Mouse (Mus musculus) liver, embryonic 16.5 days (tissue): Measurements from ENCODE around the gene Fstl4. TPM values are rescaled to one million over a fixed set of nuclear protein-coding genes. Genes with fewer than 3 reads are reported as not detected.

Source experiments
- ATAC-seq: fragments of 200-750 bp; cut with Nextera tagmentation; 2 replicates; pipeline ENCODE4 v1.8.0; 2017; ENCODE audit warnings: low read depth, mild to moderate bottlenecking, moderate number of reproducible peaks, moderate library complexity
- H3K27ac ChIP-seq: fragments of 300-500 bp; sonication (generic); 2 replicates; pipeline ENCODE4 v1.5.1; 2014; ENCODE audit warnings: mild to moderate bottlenecking, low read length
- H3K27me3 ChIP-seq: fragments of 300-500 bp; sonication (generic); 2 replicates; pipeline ENCODE4 v1.6.1; 2014; ENCODE audit warnings: low read depth, low read length, mixed read lengths; ENCODE audit not compliant: control insufficient read depth, insufficient read depth
- H3K36me3 ChIP-seq: fragments of 300-500 bp; sonication (generic); 2 replicates; pipeline ENCODE4 v1.6.1; 2014; ENCODE audit warnings: mild to moderate bottlenecking; ENCODE audit not compliant: control insufficient read depth, insufficient read depth
- H3K4me1 ChIP-seq: fragments of 300-500 bp; sonication (generic); 2 replicates; pipeline ENCODE4 v1.6.1; 2014; ENCODE audit warnings: low read depth, low read length, mixed read lengths; ENCODE audit not compliant: control insufficient read depth
- H3K4me2 ChIP-seq: fragments of 300-500 bp; sonication (generic); 2 replicates; pipeline ENCODE4 v1.6.1; 2014; ENCODE audit warnings: low read depth, low read length, mixed read lengths
- H3K4me3 ChIP-seq: fragments of 300-500 bp; sonication (generic); 2 replicates; pipeline ENCODE4 v1.5.1; 2014; ENCODE audit warnings: low read depth, mild to moderate bottlenecking, low read length
- H3K9ac ChIP-seq: fragments of 300-500 bp; sonication (generic); 2 replicates; pipeline ENCODE4 v1.6.1; 2014; ENCODE audit warnings: low read depth, low read length
- H3K9me3 ChIP-seq: fragments of 300-500 bp; sonication (generic); replicated peaks from 2 replicates; pipeline ENCODE4 v1.6.1; 2016; ENCODE audit warnings: low read length; ENCODE audit not compliant: control insufficient read depth
- whole genome bisulfite sequencing: fragments of 180-500 bp; shearing (Covaris S2); extraction: QIAGEN DNeasy Blood & Tissue Kit; methylation state at CpG from one replicate; pipeline ENCODE4 v1.1.7; 2014; ENCODE audit not compliant: insufficient replicate concordance; 5-methylcytosine and 5-hydroxymethylcytosine counted together
- polyA plus RNA-seq: library from polyadenylated mRNA; unstranded; fragments of >200 nt; fragmentation: Nextera tagmentation; extraction: Ambion mirVana; gene quantifications from 2 replicates; pipeline ENCODE4 v1.2.1, GENCODE M21; 2015

Gene Fstl4
- polyA plus RNA-seq, 1 experiment from 2014 or later = 0.08 TPM

DNA sequence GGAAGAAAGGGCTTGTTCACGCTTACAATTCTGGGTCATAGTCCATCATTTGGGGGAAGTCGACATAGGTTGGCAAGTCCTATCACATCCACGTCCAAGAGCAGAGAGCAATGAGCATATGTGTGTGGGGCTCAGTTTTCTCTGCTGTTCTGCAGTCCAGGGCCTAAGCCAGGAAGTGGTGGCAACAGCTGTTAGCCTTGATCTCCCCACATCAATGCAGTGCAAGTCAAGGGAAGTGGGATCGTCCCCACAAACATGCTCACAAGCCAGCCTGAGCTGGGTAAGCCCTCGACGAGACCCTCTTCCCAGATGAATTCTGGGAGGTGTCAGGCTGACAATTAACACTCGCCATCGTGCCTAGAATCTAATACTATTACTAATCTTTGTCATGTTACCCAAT lies 222.6 kb downstream of the Fstl4 start:
- ATAC-seq = no peak
- Histone ChIP-seq H3K9me3 (no peaks in the 10 kb centered on the region), H3K4me1 (no peaks in the 10 kb centered on the region), H3K36me3 (no peaks in the 10 kb centered on the region), H3K9ac (no peak overlapping the region), H3K27ac (no peak overlapping the region), H3K4me2 (no peak overlapping the region), H3K27me3 (no peaks in the 10 kb centered on the region), H3K4me3 (no peak overlapping the region)
- 32% methylated on average over 8 of the region's 8 CpGs for WGBS

DNA sequence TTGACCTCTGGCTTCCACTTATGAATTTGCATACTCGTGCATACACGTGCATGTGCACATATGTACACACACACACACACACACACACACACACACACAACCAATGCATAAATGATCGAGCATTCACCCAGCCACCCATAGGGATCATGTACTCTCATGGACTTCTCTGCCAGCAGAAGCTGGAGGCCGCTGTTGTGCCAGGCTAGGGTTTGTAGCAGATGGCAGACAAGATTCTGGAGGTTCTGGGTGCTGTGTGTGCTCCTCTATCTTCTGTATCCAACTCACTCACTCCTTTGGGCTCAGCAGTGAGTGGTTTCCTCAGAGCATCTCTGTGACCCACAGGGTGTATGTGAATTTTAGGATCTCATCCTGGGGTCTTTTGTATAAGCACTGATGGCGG lies 230.3 kb downstream of the Fstl4 start:
- 67% methylated on average over 5 of the region's 5 CpGs for WGBS
- no peak overlapping the region for H3K4me3 ChIP-seq
- H3K9me3 ChIP-seq = no peaks in the 10 kb centered on the region
- H3K27me3 ChIP-seq = no peaks in the 10 kb centered on the region
- no peaks in the 10 kb centered on the region for H3K4me1 ChIP-seq
- H3K4me2 ChIP-seq = no peak overlapping the region
- ATAC-seq = no peak
- H3K36me3 ChIP-seq = no peaks in the 10 kb centered on the region
- no peak overlapping the region for H3K27ac ChIP-seq
- no peak overlapping the region for H3K9ac ChIP-seq

DNA sequence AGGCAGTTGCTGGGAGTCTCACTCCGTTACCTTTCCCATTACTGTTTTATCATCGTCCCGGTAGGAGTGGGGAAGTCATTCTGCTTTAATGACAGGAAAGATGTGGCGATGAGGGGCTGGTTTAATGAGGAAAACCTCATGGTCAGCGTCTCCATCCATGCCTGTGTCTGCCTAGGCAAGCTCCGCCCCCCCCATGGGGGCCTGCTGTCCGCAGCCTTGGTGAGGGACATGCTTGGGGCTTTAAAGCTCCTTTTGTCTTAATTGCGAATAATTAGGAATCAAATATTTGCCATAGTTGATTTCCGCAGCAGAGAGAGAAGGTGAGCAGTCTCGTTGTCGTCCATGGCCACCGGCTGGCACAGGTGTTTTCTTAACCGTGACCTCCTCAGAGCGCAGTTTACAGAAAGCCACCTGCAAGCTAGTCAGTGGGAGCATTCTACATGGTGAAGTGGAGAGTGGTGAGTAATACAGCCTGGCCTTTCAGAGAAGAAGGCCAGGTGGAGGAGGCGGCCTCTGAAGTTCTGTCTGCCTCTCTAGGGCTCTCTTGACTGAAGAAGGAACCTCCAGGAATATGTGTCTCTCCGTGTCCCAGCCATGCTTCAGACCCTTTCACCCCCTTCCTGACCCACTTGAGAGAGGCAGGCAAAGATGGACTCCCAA lies 232.1 kb downstream of the Fstl4 start:
- no peak for ATAC-seq
- Histone ChIP-seq H3K9me3 (no peaks in the 10 kb centered on the region), H3K4me1 (no peaks in the 10 kb centered on the region), H3K4me3 (no peak overlapping the region), H3K36me3 (no peaks in the 10 kb centered on the region), H3K27me3 (no peaks in the 10 kb centered on the region), H3K27ac (no peak overlapping the region), H3K4me2 (no peak overlapping the region), H3K9ac (no peak overlapping the region)
- WGBS = 67% methylated on average over 16 of the region's 16 CpGs

- Histone ChIP-seq H3K27me3 (no peaks in the 10 kb centered on the region), H3K4me1 (no peaks in the 10 kb centered on the region), H3K4me2 (no peak overlapping the region), H3K4me3 (no peak overlapping the region), H3K27ac (no peak overlapping the region), H3K9me3 (no peaks in the 10 kb centered on the region), H3K9ac (no peak overlapping the region), H3K36me3 (no peaks in the 10 kb centered on the region)
- 26% methylated on average over 4 of the region's 4 CpGs for WGBS
- no peak for ATAC-seq
Measured at GRCm38 (mm10) chr11:52997421-52997820, 233.0 kb downstream of the Fstl4 start.

DNA sequence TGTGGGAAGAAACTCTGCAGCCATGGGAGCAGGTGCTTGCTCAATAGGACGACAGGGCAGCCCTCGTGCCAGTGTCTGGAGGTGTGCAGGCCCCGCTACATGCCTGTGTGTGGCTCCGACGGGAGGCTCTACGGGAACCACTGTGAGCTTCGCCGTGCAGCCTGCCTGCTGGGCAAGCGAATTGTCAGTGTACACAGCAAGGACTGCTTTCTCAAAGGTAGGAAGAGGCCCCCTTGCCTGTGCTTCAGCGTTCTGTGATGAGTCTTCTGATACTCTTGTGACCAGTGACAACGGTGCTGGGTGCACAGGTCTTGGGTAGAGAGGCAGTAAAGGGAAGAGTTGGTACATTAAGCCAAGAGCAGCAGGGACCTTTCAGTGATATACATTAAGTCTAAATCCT lies 235.8 kb downstream of the Fstl4 start:
- no peaks in the 10 kb centered on the region for H3K4me1 ChIP-seq
- no peaks in the 10 kb centered on the region for H3K9me3 ChIP-seq
- H3K4me3 ChIP-seq = no peak overlapping the region
- H3K36me3 ChIP-seq = no peaks in the 10 kb centered on the region
- H3K9ac ChIP-seq = no peak overlapping the region
- no peak overlapping the region for H3K27ac ChIP-seq
- no peak overlapping the region for H3K4me2 ChIP-seq
- WGBS = 68% methylated on average over 11 of the region's 11 CpGs
- H3K27me3 ChIP-seq = no peaks in the 10 kb centered on the region
- no peak for ATAC-seq

DNA sequence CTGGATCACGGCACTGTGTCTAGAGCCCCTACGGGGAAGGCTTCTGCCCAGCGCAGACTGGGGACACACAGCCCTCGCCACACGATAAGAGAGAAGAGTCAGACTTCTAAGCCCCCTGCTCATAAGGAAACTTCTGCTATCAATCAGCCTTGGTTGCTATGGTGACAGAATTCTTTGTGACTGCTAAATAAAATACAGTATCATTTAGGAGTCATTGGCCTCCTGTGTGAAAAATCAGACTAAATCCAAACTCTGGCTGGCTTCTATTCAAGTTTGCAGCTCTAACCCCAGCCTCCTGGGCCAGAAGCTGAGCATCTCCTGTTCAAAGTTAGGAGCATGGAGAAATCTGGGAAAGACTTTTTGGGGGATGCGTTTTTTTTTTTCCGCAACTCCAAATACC lies 238.9 kb downstream of the Fstl4 start:
- ATAC-seq = no peak
- Histone ChIP-seq H3K36me3 (no peaks in the 10 kb centered on the region), H3K4me1 (no peaks in the 10 kb centered on the region), H3K4me3 (no peak overlapping the region), H3K27ac (no peak overlapping the region), H3K27me3 (no peaks in the 10 kb centered on the region), H3K4me2 (no peak overlapping the region), H3K9ac (no peak overlapping the region), H3K9me3 (no peaks in the 10 kb centered on the region)
- 71% methylated on average over 7 of the region's 7 CpGs for WGBS

DNA sequence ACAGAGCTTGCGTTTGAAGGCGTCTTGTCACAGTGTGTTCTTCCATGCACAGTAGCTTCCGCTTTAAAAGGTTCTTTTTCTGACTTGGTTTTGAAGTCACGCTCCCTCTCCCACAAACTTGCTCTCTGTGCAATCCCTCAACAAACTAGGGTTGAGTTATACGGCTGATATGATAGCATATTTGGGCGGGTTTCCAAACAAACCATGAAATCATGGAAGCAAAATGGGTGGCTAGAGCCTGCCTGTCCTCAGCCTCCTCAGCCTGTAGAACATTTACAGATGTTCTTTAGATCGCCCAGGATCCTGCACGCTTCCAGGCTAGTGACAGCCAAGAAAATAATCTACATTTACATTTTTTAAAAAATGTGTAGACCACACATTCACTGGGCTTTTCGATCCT lies 239.4 kb downstream of the Fstl4 start:
- H3K9ac ChIP-seq = no peak overlapping the region
- H3K36me3 ChIP-seq = no peaks in the 10 kb centered on the region
- no peak overlapping the region for H3K27ac ChIP-seq
- no peak overlapping the region for H3K4me2 ChIP-seq
- WGBS = 67% methylated on average over 9 of the region's 9 CpGs
- H3K9me3 ChIP-seq = no peaks in the 10 kb centered on the region
- no peaks in the 10 kb centered on the region for H3K27me3 ChIP-seq
- no peak for ATAC-seq
- no peak overlapping the region for H3K4me3 ChIP-seq
- H3K4me1 ChIP-seq = no peaks in the 10 kb centered on the region

DNA sequence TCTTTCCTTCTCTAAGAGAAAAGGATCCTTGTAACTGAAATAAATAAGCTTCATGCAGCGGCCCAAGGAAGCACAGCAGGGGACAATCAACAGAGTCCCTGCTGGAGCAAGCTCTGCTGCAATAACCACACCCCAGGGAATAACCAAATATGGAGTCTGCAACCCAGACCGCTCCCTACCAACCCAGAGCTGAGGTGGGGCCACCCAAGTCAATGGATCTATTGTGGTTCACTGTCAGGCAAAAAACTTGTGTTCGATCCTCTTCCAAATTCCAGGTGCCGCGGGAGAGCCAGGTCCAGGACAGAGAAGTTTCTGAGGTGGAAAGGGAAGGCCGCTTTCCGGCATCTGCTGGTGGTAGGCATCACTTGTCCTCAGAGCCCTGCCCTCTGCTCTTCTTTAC lies 245.2 kb downstream of the Fstl4 start:
- H3K9ac ChIP-seq = no peak overlapping the region
- H3K27me3 ChIP-seq = no peaks in the 10 kb centered on the region
- 61% methylated on average over 7 of the region's 7 CpGs for WGBS
- H3K9me3 ChIP-seq = no peaks in the 10 kb centered on the region
- H3K4me2 ChIP-seq = no peak overlapping the region
- H3K4me1 ChIP-seq = no peaks in the 10 kb centered on the region
- H3K4me3 ChIP-seq = no peak overlapping the region
- no peaks in the 10 kb centered on the region for H3K36me3 ChIP-seq
- no peak overlapping the region for H3K27ac ChIP-seq
- ATAC-seq = no peak

DNA sequence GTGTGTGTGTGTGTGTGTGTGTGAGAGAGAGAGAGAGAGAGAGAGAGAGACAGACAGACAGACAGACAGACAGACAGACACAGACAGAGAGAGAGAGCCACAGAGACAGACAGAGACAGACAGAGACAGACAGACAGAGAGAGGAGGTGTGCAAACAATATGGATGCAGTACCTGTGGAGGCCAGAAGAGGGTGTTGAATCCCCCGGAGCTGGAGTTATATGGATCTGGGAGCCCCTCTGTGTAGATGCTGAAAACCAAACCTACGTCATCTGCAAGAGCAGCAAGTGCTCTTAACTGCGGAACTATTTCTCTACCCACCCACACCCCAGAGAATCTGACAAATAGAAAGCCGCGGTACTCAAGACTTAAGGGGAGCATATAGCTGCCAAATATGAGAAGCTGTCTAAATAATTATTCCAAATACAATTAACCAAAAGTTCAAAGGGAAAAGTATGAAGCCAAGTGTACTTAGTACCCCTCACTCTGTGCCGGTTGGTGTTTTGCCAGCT lies 247.6 kb downstream of the Fstl4 start:
- WGBS = 68% methylated on average over 6 of the region's 6 CpGs
- ATAC-seq = no peak

More for the DNA sequence above, 247.6 kb downstream of the Fstl4 start:
- Histone ChIP-seq H3K9ac (no peak overlapping the region), H3K27me3 (no peaks in the 10 kb centered on the region), H3K4me2 (no peak overlapping the region), H3K36me3 (no peaks in the 10 kb centered on the region), H3K4me3 (no peak overlapping the region), H3K9me3 (no peaks in the 10 kb centered on the region), H3K4me1 (no peaks in the 10 kb centered on the region), H3K27ac (no peak overlapping the region)
